Mouse (Mus musculus) T-helper 2 cell (primary cell): ENCODE results near the gene Sva.

ENCODE experiments used
- in situ Hi-C: fragments of 300-600 bp; cut with MboI, MseI; formaldehyde crosslinking; loops from one replicate; pipeline ENCODE4 v1.15.1; 2025; ENCODE audit warnings: high pct_unique_total_duplicates

The Sva gene

DNA sequence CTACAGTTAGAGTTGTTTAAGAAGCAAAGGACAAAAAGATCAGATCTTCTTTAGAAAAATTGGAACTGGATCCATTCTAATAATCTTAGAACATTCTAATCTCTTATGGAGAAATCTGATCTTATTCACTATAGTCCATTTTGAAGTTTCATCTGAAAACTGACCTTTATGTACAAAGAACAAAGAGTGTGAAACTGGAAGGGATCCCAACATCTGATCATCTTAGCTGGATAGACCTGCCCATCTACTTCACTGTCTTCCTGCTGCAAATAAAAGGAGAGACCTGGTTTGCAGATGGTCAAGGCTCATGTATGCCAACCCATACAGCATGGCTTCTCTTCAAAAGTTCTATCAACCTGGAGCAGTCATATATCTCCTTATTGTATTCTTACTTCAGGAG lies at the start of gene Sva:
Gene Sva (plus strand): TSS at position 301 of the 400 bp plus-strand sequence.
- in situ Hi-C loops = no loop called here
